Mouse (Mus musculus): Measurements from ENCODE around the gene Cdhr4. TPM values are rescaled to one million over a fixed set of nuclear protein-coding genes. Genes with fewer than 3 reads are reported as not detected.

Cdhr4 gene
- polyA plus RNA-seq, 1 experiment from 2014 or later = 8.6 TPM

- Histone ChIP-seq H3K27ac (replicated peaks; ENCODE audit: low read depth, low read length) (peak within 1 kb of the TSS; percentile 98), H3K4me3 (ENCODE audit: low read depth, low read length) (peak within 1 kb of the TSS; percentile 77), H3K9me3 (ENCODE audit: control insufficient read depth, low read length) (no peaks in the 10 kb centered on the region), H3K4me1 (ENCODE audit: control insufficient read depth, insufficient read depth, low read length) (peaks cover 38% of the 10 kb centered on the region), H3K4me2 (ENCODE audit: low read depth, low read length) (peak within 1 kb of the TSS; percentile 74), H3K27me3 (replicated peaks; ENCODE audit: control insufficient read depth, insufficient read depth, low read length) (no peaks in the 10 kb centered on the region), H3K9ac (ENCODE audit: low read depth, low read length) (peak within 1 kb of the TSS; percentile 83), H3K36me3 (ENCODE audit: control insufficient read depth, insufficient read depth, low read length) (peaks cover 9% of the 10 kb centered on the region; the same call in 1 of the 2 replicates)
- peak; percentile 96 for DNase-seq (ENCODE audit: low spot score)
- ATAC-seq (ENCODE audit: low read depth) = peak; percentile 79
- 14% methylated on average over 12 of the region's 14 CpGs for WGBS
Observed at GRCm38 (mm10) chr9:107982681-107983346, 9.5 kb upstream of the Cdhr4 start, which contains the start of gene Gm20661. Gene Gm20661 (plus strand): TSS chr9:107983058.

GRCm38 (mm10) chr9:107983421-107983890 lies 8.8 kb upstream of the Cdhr4 start:
- H3K9ac ChIP-seq (ENCODE audit: low read depth, low read length) = peak overlapping the region; percentile 83
- H3K27ac ChIP-seq (replicated peaks; ENCODE audit: low read depth, low read length) = peak overlapping the region; percentile 98
- DNase-seq (ENCODE audit: low spot score) = peak; percentile 96
- H3K9me3 ChIP-seq (ENCODE audit: control insufficient read depth, low read length) = no peaks in the 10 kb centered on the region
- peak; percentile 62 for ATAC-seq (ENCODE audit: low read depth)
- peak overlapping the region; percentile 77 for H3K4me3 ChIP-seq (ENCODE audit: low read depth, low read length)
- WGBS = 6% methylated on average over 4 of the region's 4 CpGs
- H3K4me2 ChIP-seq (ENCODE audit: low read depth, low read length) = peak overlapping the region; percentile 74
- no peaks in the 10 kb centered on the region for H3K27me3 ChIP-seq (replicated peaks; ENCODE audit: control insufficient read depth, insufficient read depth, low read length)
- peaks cover 38% of the 10 kb centered on the region for H3K4me1 ChIP-seq (ENCODE audit: control insufficient read depth, insufficient read depth, low read length)
- peaks cover 9% of the 10 kb centered on the region; the same call in 1 of the 2 replicates for H3K36me3 ChIP-seq (ENCODE audit: control insufficient read depth, insufficient read depth, low read length)

- Histone ChIP-seq H3K36me3 (ENCODE audit: control insufficient read depth, insufficient read depth, low read length) (peaks cover 9% of the 10 kb centered on the region; the same call in 1 of the 2 replicates), H3K27ac (replicated peaks; ENCODE audit: low read depth, low read length) (peak overlapping the region; percentile 98), H3K4me2 (ENCODE audit: low read depth, low read length) (peak overlapping the region; percentile 74), H3K9me3 (ENCODE audit: control insufficient read depth, low read length) (no peaks in the 10 kb centered on the region), H3K4me3 (ENCODE audit: low read depth, low read length) (peak overlapping the region; percentile 77), H3K4me1 (ENCODE audit: control insufficient read depth, insufficient read depth, low read length) (peaks cover 38% of the 10 kb centered on the region), H3K9ac (ENCODE audit: low read depth, low read length) (peak overlapping the region; percentile 83), H3K27me3 (replicated peaks; ENCODE audit: control insufficient read depth, insufficient read depth, low read length) (no peaks in the 10 kb centered on the region)
- DNase-seq (ENCODE audit: low spot score) = no peak
- WGBS = 23% methylated on average over 19 of the region's 19 CpGs
- no peak for ATAC-seq (ENCODE audit: low read depth)
Observed at GRCm38 (mm10) chr9:107984052-107984753, 8.1 kb upstream of the Cdhr4 start.

GRCm38 (mm10) chr9:107984754-107985055 lies 7.6 kb upstream of the Cdhr4 start:
- H3K9ac ChIP-seq (ENCODE audit: low read depth, low read length) = peak overlapping the region; percentile 83
- H3K36me3 ChIP-seq (ENCODE audit: control insufficient read depth, insufficient read depth, low read length) = peaks cover 9% of the 10 kb centered on the region; the same call in 1 of the 2 replicates
- peak overlapping the region; percentile 74 for H3K4me2 ChIP-seq (ENCODE audit: low read depth, low read length)
- H3K9me3 ChIP-seq (ENCODE audit: control insufficient read depth, low read length) = no peaks in the 10 kb centered on the region
- H3K4me1 ChIP-seq (ENCODE audit: control insufficient read depth, insufficient read depth, low read length) = peaks cover 38% of the 10 kb centered on the region
- 22% methylated on average over 9 of the region's 9 CpGs for WGBS
- no peaks in the 10 kb centered on the region for H3K27me3 ChIP-seq (replicated peaks; ENCODE audit: control insufficient read depth, insufficient read depth, low read length)
- peak overlapping the region; percentile 77 for H3K4me3 ChIP-seq (ENCODE audit: low read depth, low read length)
- no peak for ATAC-seq (ENCODE audit: low read depth)
- H3K27ac ChIP-seq (replicated peaks; ENCODE audit: low read depth, low read length) = peak overlapping the region; percentile 98
- DNase-seq (ENCODE audit: low spot score) = no peak

- peak; percentile 95 for DNase-seq (ENCODE audit: low spot score)
- WGBS = under 1% methylated on average over 43 of the region's 58 CpGs
- Histone ChIP-seq H3K27me3 (replicated peaks; ENCODE audit: control insufficient read depth, insufficient read depth, low read length) (no peaks in the 10 kb centered on the region), H3K9ac (ENCODE audit: low read depth, low read length) (peak within 1 kb of the TSS; percentile 83), H3K36me3 (ENCODE audit: control insufficient read depth, insufficient read depth, low read length) (peaks cover 9% of the 10 kb centered on the region; the same call in 1 of the 2 replicates), H3K9me3 (ENCODE audit: control insufficient read depth, low read length) (no peaks in the 10 kb centered on the region), H3K4me3 (ENCODE audit: low read depth, low read length) (peak within 1 kb of the TSS; percentile 77), H3K27ac (replicated peaks; ENCODE audit: low read depth, low read length) (peak within 1 kb of the TSS; percentile 98), H3K4me2 (ENCODE audit: low read depth, low read length) (peak within 1 kb of the TSS; percentile 74), H3K4me1 (ENCODE audit: control insufficient read depth, insufficient read depth, low read length) (peaks cover 35% of the 10 kb centered on the region)
- ATAC-seq (ENCODE audit: low read depth) = peak; percentile 67
Observed at GRCm38 (mm10) chr9:107985131-107986119, 6.9 kb upstream of the Cdhr4 start, which contains the start of gene Inka1. Gene Inka1 (minus strand): TSS chr9:107985879.

- peak overlapping the region; percentile 77 for H3K4me3 ChIP-seq (ENCODE audit: low read depth, low read length)
- peak overlapping the region; percentile 83 for H3K9ac ChIP-seq (ENCODE audit: low read depth, low read length)
- 6% methylated on average over 18 of the region's 18 CpGs for WGBS
- H3K4me1 ChIP-seq (ENCODE audit: control insufficient read depth, insufficient read depth, low read length) = peaks cover 25% of the 10 kb centered on the region
- H3K4me2 ChIP-seq (ENCODE audit: low read depth, low read length) = peak overlapping the region; percentile 74
- H3K36me3 ChIP-seq (ENCODE audit: control insufficient read depth, insufficient read depth, low read length) = peaks cover 9% of the 10 kb centered on the region; the same call in 1 of the 2 replicates
- no peaks in the 10 kb centered on the region for H3K9me3 ChIP-seq (ENCODE audit: control insufficient read depth, low read length)
- DNase-seq (ENCODE audit: low spot score) = peak; percentile 91
- ATAC-seq (ENCODE audit: low read depth) = peak; percentile 39; the same call in 1 of the 2 replicates
- H3K27me3 ChIP-seq (replicated peaks; ENCODE audit: control insufficient read depth, insufficient read depth, low read length) = no peaks in the 10 kb centered on the region
- H3K27ac ChIP-seq (replicated peaks; ENCODE audit: low read depth, low read length) = peak overlapping the region; percentile 98
Observed at GRCm38 (mm10) chr9:107986376-107986775, 5.9 kb upstream of the Cdhr4 start.

GRCm38 (mm10) chr9:107987950-107988349 lies 4.3 kb upstream of the Cdhr4 start:
- peak; percentile 55 for DNase-seq (ENCODE audit: low spot score)
- H3K27me3 ChIP-seq (replicated peaks; ENCODE audit: control insufficient read depth, insufficient read depth, low read length) = no peaks in the 10 kb centered on the region
- peaks cover 9% of the 10 kb centered on the region; the same call in 1 of the 2 replicates for H3K36me3 ChIP-seq (ENCODE audit: control insufficient read depth, insufficient read depth, low read length)
- no peak for ATAC-seq (ENCODE audit: low read depth)
- H3K9me3 ChIP-seq (ENCODE audit: control insufficient read depth, low read length) = no peaks in the 10 kb centered on the region
- peak overlapping the region; percentile 58 for H3K27ac ChIP-seq (replicated peaks; ENCODE audit: low read depth, low read length)
- no peak overlapping the region for H3K4me3 ChIP-seq (ENCODE audit: low read depth, low read length)
- 34% methylated on average over 3 of the region's 3 CpGs for WGBS
- no peak overlapping the region for H3K9ac ChIP-seq (ENCODE audit: low read depth, low read length)
- peaks cover 16% of the 10 kb centered on the region for H3K4me1 ChIP-seq (ENCODE audit: control insufficient read depth, insufficient read depth, low read length)
- H3K4me2 ChIP-seq (ENCODE audit: low read depth, low read length) = no peak overlapping the region

GRCm38 (mm10) chr9:107993013-107993412 lies 716 bp downstream of the Cdhr4 start:
- H3K36me3 ChIP-seq (ENCODE audit: control insufficient read depth, insufficient read depth, low read length) = no peaks in the 10 kb centered on the region
- WGBS = 64% methylated on average over 11 of the region's 11 CpGs
- H3K9ac ChIP-seq (ENCODE audit: low read depth, low read length) = no peak overlapping the region
- DNase-seq (ENCODE audit: low spot score) (no peak), ATAC-seq (ENCODE audit: low read depth) (no peak)
- H3K9me3 ChIP-seq (ENCODE audit: control insufficient read depth, low read length) = no peaks in the 10 kb centered on the region
- no peaks in the 10 kb centered on the region for H3K27me3 ChIP-seq (replicated peaks; ENCODE audit: control insufficient read depth, insufficient read depth, low read length)
- no peak overlapping the region for H3K27ac ChIP-seq (replicated peaks; ENCODE audit: low read depth, low read length)
- H3K4me3 ChIP-seq (ENCODE audit: low read depth, low read length) = no peak overlapping the region
- H3K4me2 ChIP-seq (ENCODE audit: low read depth, low read length) = no peak overlapping the region
- H3K4me1 ChIP-seq (ENCODE audit: control insufficient read depth, insufficient read depth, low read length) = no peaks in the 10 kb centered on the region

All from embryonic facial prominence, embryonic 14.5 days (tissue).